Mouse (Mus musculus) midbrain, embryonic 14.5 days (tissue): ENCODE results near the gene Gm49392. TPM values are rescaled to one million over a fixed set of nuclear protein-coding genes. Genes with fewer than 3 reads are reported as not detected.

ENCODE experiments used
- ATAC-seq: fragments of 200-750 bp; cut with Nextera tagmentation; 2 replicates; pipeline ENCODE4 v1.8.0; 2017; ENCODE audit warnings: moderate number of reproducible peaks, moderate library complexity; ENCODE audit not compliant: low FRiP score, low TSS enrichment
- DNase-seq: peaks from one replicate; pipeline ENCODE4 v3.0.0-alpha.2; 2015
- H3K27ac ChIP-seq: fragments of 300-500 bp; sonication (generic); replicated peaks from 2 replicates; pipeline ENCODE4 v1.5.1; 2014; ENCODE audit warnings: mild to moderate bottlenecking, low read depth, low read length, moderate library complexity
- H3K27me3 ChIP-seq: fragments of 300-500 bp; sonication (generic); 2 replicates; pipeline ENCODE4 v1.6.1; 2014; ENCODE audit warnings: low read length, control low read depth, mixed read lengths; ENCODE audit not compliant: control insufficient read depth, insufficient read depth
- H3K36me3 ChIP-seq: fragments of 300-500 bp; sonication (generic); 2 replicates; pipeline ENCODE4 v1.6.1; 2014; ENCODE audit warnings: low read length, control low read depth; ENCODE audit not compliant: control insufficient read depth, insufficient read depth
- H3K4me1 ChIP-seq: fragments of 300-500 bp; sonication (generic); 2 replicates; pipeline ENCODE4 v1.6.1; 2014; ENCODE audit warnings: mild to moderate bottlenecking, antibody characterized with exemption, low read length, control low read depth; ENCODE audit not compliant: control insufficient read depth, insufficient read depth
- H3K4me2 ChIP-seq: fragments of 300-500 bp; sonication (generic); 2 replicates; pipeline ENCODE4 v1.6.1; 2014; ENCODE audit warnings: mild to moderate bottlenecking, low read length, moderate library complexity
- H3K4me3 ChIP-seq: fragments of 300-500 bp; sonication (generic); replicated peaks from 2 replicates; pipeline ENCODE4 v1.5.1; 2014; ENCODE audit warnings: low read depth, low read length
- H3K9ac ChIP-seq: fragments of 300-500 bp; sonication (generic); replicated peaks from 2 replicates; pipeline ENCODE4 v1.6.1; 2014; ENCODE audit warnings: mild to moderate bottlenecking, low read length, moderate library complexity
- H3K9me3 ChIP-seq: fragments of 300-500 bp; sonication (generic); 2 replicates; pipeline ENCODE4 v1.6.1; 2016; ENCODE audit warnings: low read length, control low read depth, mixed read lengths; ENCODE audit not compliant: control insufficient read depth
- WGBS: fragments of 180-500 bp; shearing (Covaris S2); extraction: QIAGEN DNeasy Blood & Tissue Kit; methylation state at CpG from one replicate; pipeline ENCODE4 v1.1.7; 2014; 5-methylcytosine and 5-hydroxymethylcytosine counted together
- polyA plus RNA-seq: library from polyadenylated mRNA; unstranded; fragments of >200 nt; fragmentation: Nextera tagmentation; extraction: Ambion mirVana; gene quantifications from 2 replicates; pipeline ENCODE4 v1.2.1, GENCODE M21; 2014

The Gm49392 gene
- polyA plus RNA-seq, 1 experiment from 2014 or later: not detected

- WGBS: 87% methylated on average over 4 of the region's 4 CpGs
- no peak overlapping the region for H3K27ac ChIP-seq
Observed at GRCm38 (mm10) chr13:60848241-60849120, 48.2 kb downstream of the Gm49392 start.

GRCm38 (mm10) chr13:60843153-60843552 lies 53.5 kb downstream of the Gm49392 start:
- no peak overlapping the region for H3K4me2 ChIP-seq
- WGBS: 81% methylated on average over 8 of the region's 8 CpGs
- DNase-seq: no peak
- H3K27ac ChIP-seq: no peak overlapping the region
- H3K4me3 ChIP-seq: no peak overlapping the region
- H3K4me1 ChIP-seq: no peaks in the 10 kb centered on the region
- H3K9ac ChIP-seq: no peak overlapping the region
- ATAC-seq: no peak
- H3K36me3 ChIP-seq: no peaks in the 10 kb centered on the region
- H3K27me3 ChIP-seq: no peaks in the 10 kb centered on the region
- H3K9me3 ChIP-seq: no peaks in the 10 kb centered on the region

More at GRCm38 (mm10) chr13:60848241-60849120, 48.2 kb downstream of the Gm49392 start:
- no peak overlapping the region for H3K4me3 ChIP-seq
- H3K9me3 ChIP-seq: no peaks in the 10 kb centered on the region
- H3K36me3 ChIP-seq: no peaks in the 10 kb centered on the region
- H3K9ac ChIP-seq: no peak overlapping the region
- no peak overlapping the region for H3K4me2 ChIP-seq
- ATAC-seq (no peak), DNase-seq (no peak)
- no peaks in the 10 kb centered on the region for H3K27me3 ChIP-seq
- H3K4me1 ChIP-seq: no peaks in the 10 kb centered on the region

GRCm38 (mm10) chr13:60842703-60843102 lies 54.0 kb downstream of the Gm49392 start:
- WGBS: 94% methylated on average over 6 of the region's 6 CpGs
- no peak overlapping the region for H3K4me2 ChIP-seq
- no peaks in the 10 kb centered on the region for H3K4me1 ChIP-seq
- no peak overlapping the region for H3K9ac ChIP-seq
- H3K36me3 ChIP-seq: no peaks in the 10 kb centered on the region
- ATAC-seq (no peak), DNase-seq (no peak)
- no peak overlapping the region for H3K27ac ChIP-seq
- H3K9me3 ChIP-seq: no peaks in the 10 kb centered on the region
- no peaks in the 10 kb centered on the region for H3K27me3 ChIP-seq
- H3K4me3 ChIP-seq: no peak overlapping the region

GRCm38 (mm10) chr13:60839353-60839902 lies 57.3 kb downstream of the Gm49392 start:
- DNase-seq (no peak), ATAC-seq (no peak)
- Histone ChIP-seq H3K27ac (no peak overlapping the region), H3K4me2 (no peak overlapping the region), H3K4me1 (no peaks in the 10 kb centered on the region), H3K36me3 (no peaks in the 10 kb centered on the region), H3K9ac (no peak overlapping the region), H3K27me3 (no peaks in the 10 kb centered on the region), H3K4me3 (no peak overlapping the region), H3K9me3 (no peaks in the 10 kb centered on the region)
- WGBS: 77% methylated on average over 2 of the region's 2 CpGs

GRCm38 (mm10) chr13:60826052-60826451 lies 70.6 kb downstream of the Gm49392 start:
- no peak overlapping the region for H3K4me2 ChIP-seq
- ATAC-seq: no peak
- H3K27ac ChIP-seq: no peak overlapping the region
- H3K36me3 ChIP-seq: no peaks in the 10 kb centered on the region
- H3K4me3 ChIP-seq: no peak overlapping the region
- no peaks in the 10 kb centered on the region for H3K9me3 ChIP-seq
- 70% methylated on average over 3 of the region's 3 CpGs for WGBS
- no peaks in the 10 kb centered on the region for H3K27me3 ChIP-seq
- no peak overlapping the region for H3K9ac ChIP-seq
- DNase-seq: no peak
- H3K4me1 ChIP-seq: no peaks in the 10 kb centered on the region

- DNase-seq: no peak
Observed at GRCm38 (mm10) chr13:60820486-60821175, 76.1 kb downstream of the Gm49392 start.

GRCm38 (mm10) chr13:60819469-60819868 lies 77.2 kb downstream of the Gm49392 start:
- no peak overlapping the region for H3K4me3 ChIP-seq
- DNase-seq (peak; percentile 69), ATAC-seq (no peak)
- H3K36me3 ChIP-seq: no peaks in the 10 kb centered on the region
- no peaks in the 10 kb centered on the region for H3K27me3 ChIP-seq
- no peak overlapping the region for H3K4me2 ChIP-seq
- H3K27ac ChIP-seq: no peak overlapping the region
- no peaks in the 10 kb centered on the region for H3K9me3 ChIP-seq
- H3K9ac ChIP-seq: no peak overlapping the region
- no peaks in the 10 kb centered on the region for H3K4me1 ChIP-seq
- 13% methylated on average over 7 of the region's 7 CpGs for WGBS

More at GRCm38 (mm10) chr13:60820486-60821175, 76.1 kb downstream of the Gm49392 start:
- 75% methylated on average over 3 of the region's 3 CpGs for WGBS
- ATAC-seq: no peak
- Histone ChIP-seq H3K9ac (no peak overlapping the region), H3K4me2 (no peak overlapping the region), H3K9me3 (no peaks in the 10 kb centered on the region), H3K27ac (no peak overlapping the region), H3K27me3 (no peaks in the 10 kb centered on the region), H3K4me1 (no peaks in the 10 kb centered on the region), H3K36me3 (no peaks in the 10 kb centered on the region), H3K4me3 (no peak overlapping the region)

- H3K4me3 ChIP-seq: no peak overlapping the region
- no peaks in the 10 kb centered on the region for H3K36me3 ChIP-seq
- no peak overlapping the region for H3K27ac ChIP-seq
- DNase-seq (no peak), ATAC-seq (no peak)
- H3K4me1 ChIP-seq: no peaks in the 10 kb centered on the region
- H3K4me2 ChIP-seq: no peak overlapping the region
- H3K27me3 ChIP-seq: no peaks in the 10 kb centered on the region
- no peaks in the 10 kb centered on the region for H3K9me3 ChIP-seq
- 54% methylated on average over 1 of the region's 1 CpGs for WGBS
- H3K9ac ChIP-seq: no peak overlapping the region
Observed at GRCm38 (mm10) chr13:60813722-60814121, 83.0 kb downstream of the Gm49392 start.
